Mouse (Mus musculus): ENCODE data around the gene Zranb1.

Zranb1 gene

GRCm38 (mm10) chr7:132903796-132904195, 27.1 kb upstream of the Zranb1 start:
- in situ Hi-C loops (cut with MboI; ENCODE audit: unreplicated experiment in 2 of 2) = loop anchor here (10.0 to 25.0 kb wide), 3 partner anchors 429 to 1016 kb away; no protein-coding TSS in a partner anchor

DNA sequence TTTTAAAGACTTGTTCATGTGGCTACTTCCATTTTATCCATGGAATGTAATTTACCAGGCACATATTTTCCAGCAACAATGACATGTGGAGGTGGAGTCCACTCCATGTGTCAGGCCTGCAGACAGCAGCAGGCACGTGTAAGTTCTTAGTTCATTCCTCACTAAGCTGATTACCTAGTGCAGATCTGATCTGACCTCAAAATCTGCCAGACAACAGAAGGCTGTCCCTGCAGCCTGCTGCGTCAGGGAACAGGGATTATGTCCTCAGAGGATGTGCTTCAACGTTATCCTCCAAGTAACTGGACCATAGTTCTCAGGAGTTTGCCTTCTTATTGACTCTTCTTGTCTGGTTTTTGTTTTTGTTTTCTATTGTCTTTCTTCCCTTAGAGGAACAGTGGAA, 9.0 kb upstream of the Zranb1 start:
- in situ Hi-C loops (cut with MboI; ENCODE audit: unreplicated experiment in 2 of 2) = loop anchor here in 1 of 2 experiments (25.0 kb wide), 1 partner anchor 1035 kb away; no protein-coding TSS in a partner anchor

DNA sequence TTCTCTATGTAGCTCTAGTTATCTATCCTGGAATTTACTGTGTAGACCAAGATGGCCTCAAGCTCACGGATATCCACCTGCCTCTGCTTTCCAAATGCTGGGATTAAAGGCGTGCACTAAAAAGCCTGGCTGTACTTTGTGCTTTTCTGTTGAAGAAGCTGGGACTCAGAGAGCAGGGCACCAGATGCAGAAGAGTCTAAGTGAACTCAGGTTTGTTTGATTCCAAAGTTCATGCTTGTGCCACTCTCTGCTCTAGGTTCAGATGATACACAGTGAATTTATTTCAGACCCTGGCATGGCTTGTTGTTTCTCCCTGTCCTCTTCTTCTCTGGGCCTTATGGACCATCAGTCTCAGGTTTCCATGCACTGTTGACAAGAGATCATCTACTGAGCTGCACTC, 5.7 kb upstream of the Zranb1 start:
- in situ Hi-C loops (cut with MboI; ENCODE audit: unreplicated experiment in 2 of 2) = no loop called here

DNA sequence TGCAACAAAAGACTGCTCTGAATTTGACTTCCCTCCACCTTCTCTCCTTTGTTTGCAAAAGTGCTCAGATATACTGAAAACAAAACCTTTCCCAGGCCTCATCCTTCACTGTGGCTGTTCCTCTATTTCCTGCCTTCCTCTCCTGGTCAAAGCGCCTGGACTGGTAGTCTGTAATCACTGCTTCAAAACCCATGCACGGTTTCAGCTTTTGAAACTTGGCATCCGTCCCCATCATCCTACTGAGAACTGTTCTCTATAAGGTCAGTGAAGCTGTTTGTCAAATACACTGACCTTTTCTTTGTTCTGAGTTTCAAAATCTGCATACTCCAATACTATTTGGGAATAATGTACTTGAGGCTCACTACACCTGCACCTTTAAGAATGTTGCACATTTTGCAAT, 3.7 kb upstream of the Zranb1 start:
- in situ Hi-C loops (cut with MboI; ENCODE audit: unreplicated experiment in 2 of 2) = no loop called here

GRCm38 (mm10) chr7:132930055-132930454, 887 bp upstream of the Zranb1 start:
- in situ Hi-C loops (cut with MboI; ENCODE audit: unreplicated experiment in 2 of 2) = loop anchor here (5.0 to 10.0 kb wide), 3 partner anchors 37 to 67 kb away; no protein-coding TSS in a partner anchor

DNA sequence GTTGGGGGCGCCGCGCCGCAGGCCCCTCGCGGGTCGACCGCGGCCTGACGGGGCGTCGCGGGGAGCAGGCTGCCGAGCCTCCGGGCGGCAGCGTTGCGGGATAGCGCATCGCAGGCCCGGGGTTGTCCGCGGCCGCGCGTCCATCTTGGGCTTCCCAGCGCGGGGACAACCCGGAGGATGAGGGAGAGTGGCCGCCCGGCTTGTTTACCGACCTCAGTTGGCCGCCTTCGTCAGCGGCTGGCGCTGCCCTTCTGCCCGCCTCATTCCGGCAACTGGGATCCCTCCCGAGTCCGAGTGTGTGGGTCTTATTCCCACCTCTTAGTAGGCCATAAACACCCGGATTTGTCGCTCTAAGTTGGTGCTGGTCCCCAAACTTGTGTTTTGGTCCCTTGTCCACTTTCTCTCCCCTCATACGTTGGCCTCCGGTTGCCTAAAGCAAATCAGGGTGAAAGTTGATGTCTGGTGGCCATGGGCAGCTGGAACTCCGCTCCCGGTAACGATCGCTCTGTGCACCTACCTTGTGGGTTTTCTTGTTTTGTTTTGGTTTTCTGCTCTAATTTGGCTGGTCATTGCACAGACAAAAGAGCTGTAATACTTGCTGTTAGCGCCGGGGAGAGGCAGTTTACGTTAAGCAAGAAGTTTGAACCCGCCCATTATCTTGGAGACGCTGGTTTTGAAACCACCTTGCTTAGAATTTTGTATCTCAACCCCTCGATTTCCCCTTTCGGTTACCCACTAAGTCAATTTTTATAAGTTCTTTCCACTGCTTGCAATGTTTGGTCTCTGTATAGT, 814 bp downstream of the Zranb1 start:
- in situ Hi-C loops (cut with MboI; ENCODE audit: unreplicated experiment in 2 of 2) = loop anchor here (5.0 to 10.0 kb wide), 3 partner anchors 36 to 66 kb away; no protein-coding TSS in a partner anchor

DNA sequence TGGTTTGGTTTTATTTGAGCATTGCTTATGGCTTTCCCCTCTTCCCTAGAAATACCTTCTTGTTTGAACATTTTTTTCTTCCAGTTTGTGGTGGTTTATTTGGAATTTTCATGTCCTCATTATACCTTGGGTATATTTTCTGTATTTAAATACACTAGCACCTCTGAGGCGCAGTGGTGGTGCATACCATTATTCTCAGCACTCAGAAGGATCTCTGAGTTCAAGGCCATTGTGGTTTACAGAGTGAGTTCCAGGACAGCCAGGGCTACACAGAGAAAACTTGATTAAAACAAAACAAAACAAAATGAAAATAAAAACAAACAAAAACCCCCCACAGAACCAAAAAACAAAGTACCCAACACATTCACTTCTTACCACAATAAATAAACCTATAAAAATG, 2.4 kb downstream of the Zranb1 start:
- in situ Hi-C loops (cut with MboI; ENCODE audit: unreplicated experiment in 2 of 2) = loop anchor here (5.0 to 10.0 kb wide), 3 partner anchors 34 to 64 kb away; no protein-coding TSS in a partner anchor

DNA sequence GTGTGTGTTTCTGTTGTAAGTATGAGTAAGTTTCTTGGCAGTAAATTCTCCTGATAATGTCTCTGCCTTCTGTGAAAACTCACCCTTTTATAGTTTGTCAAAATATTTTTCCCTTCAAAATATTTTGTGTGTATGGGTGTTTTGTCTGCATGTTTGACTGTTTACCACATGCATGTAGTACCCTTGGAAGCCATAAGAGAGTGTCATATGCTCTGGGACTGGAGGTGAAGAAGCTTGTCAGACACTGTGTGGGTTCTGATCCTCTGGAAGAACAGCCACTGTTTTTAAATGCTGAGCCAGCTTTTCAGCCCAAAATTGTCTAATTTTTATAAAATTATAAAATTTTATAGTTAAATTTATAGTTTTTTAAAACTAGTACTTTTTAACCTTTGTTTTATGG, 3.8 kb downstream of the Zranb1 start:
- in situ Hi-C loops (cut with MboI; ENCODE audit: unreplicated experiment in 2 of 2) = loop anchor here (5.0 to 10.0 kb wide), 3 partner anchors 33 to 63 kb away; no protein-coding TSS in a partner anchor

GRCm38 (mm10) chr7:132939118-132939517, 8.2 kb downstream of the Zranb1 start:
- in situ Hi-C loops (cut with MboI; ENCODE audit: unreplicated experiment in 2 of 2) = loop anchor here in 1 of 2 experiments (10.0 kb wide), 1 partner anchor 56 kb away; no protein-coding TSS in a partner anchor

DNA sequence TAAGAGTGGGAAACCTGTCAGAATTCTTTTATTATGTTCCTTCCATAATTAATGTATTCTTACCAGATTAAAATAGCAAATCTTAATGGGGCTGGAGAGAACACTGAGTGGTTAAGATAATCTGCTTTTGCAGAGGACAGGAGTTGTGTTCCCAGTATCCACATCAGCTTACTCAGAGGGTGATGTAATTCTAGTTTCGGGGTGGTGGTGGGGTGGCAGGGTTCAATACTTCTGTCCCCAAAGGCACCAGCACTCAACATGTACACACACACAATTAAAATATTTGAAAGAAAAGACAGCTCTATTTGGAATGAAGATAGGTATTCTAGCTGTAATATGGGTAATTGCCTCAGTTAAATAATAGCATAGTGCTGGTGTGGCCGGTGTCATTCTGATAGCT, 9.6 kb downstream of the Zranb1 start:
- in situ Hi-C loops (cut with MboI; ENCODE audit: unreplicated experiment in 2 of 2) = no loop called here

DNA sequence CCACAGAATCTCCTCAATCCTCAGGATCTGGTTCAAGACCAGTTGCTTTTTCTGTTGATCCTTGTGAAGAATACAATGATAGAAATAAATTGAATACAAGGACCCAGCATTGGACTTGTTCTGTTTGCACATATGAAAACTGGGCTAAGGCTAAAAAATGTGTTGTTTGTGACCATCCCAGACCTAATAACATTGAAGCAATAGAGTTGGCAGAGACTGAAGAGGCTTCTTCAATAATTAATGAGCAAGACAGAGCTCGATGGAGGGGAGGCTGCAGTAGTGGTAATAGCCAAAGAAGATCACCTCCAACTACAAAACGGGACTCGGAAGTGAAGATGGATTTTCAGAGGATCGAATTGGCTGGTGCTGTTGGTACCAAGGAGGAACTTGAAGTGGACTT, 19.0 kb downstream of the Zranb1 start:
- in situ Hi-C loops (cut with MboI; ENCODE audit: unreplicated experiment in 2 of 2) = no loop called here

DNA sequence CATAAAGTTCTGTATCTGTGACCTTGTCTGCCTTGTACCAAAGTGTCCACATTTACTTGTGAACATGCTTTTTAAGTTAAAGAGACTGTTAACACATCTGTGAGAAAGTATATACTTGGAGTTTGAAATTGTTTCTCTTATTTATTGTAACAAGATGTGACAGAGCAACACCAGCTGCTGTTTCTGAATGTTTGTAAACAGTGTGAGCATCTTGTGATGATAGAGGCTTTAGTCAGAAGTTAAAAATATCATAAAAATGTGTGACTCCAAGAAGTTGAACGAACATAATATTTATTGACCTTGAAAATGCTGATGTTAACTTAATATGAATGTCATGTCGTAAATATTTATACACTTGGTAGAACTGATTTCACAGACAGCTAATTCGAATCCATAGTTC, 19.7 kb downstream of the Zranb1 start:
- in situ Hi-C loops (cut with MboI; ENCODE audit: unreplicated experiment in 2 of 2) = no loop called here

GRCm38 (mm10) chr7:132964395-132964794, 33.5 kb downstream of the Zranb1 start:
- in situ Hi-C loops (cut with MboI; ENCODE audit: unreplicated experiment in 2 of 2) = no loop called here

GRCm38 (mm10) chr7:132965707-132966106, 34.8 kb downstream of the Zranb1 start:
- in situ Hi-C loops (cut with MboI; ENCODE audit: unreplicated experiment in 2 of 2) = loop anchor here in 1 of 2 experiments (5.0 kb wide), 1 partner anchor 33 kb away; the partner anchor contains the start of gene Zranb1

GRCm38 (mm10) chr7:132972079-132972478, 41.1 kb downstream of the Zranb1 start:
- in situ Hi-C loops (cut with MboI; ENCODE audit: unreplicated experiment in 2 of 2) = no loop called here

DNA sequence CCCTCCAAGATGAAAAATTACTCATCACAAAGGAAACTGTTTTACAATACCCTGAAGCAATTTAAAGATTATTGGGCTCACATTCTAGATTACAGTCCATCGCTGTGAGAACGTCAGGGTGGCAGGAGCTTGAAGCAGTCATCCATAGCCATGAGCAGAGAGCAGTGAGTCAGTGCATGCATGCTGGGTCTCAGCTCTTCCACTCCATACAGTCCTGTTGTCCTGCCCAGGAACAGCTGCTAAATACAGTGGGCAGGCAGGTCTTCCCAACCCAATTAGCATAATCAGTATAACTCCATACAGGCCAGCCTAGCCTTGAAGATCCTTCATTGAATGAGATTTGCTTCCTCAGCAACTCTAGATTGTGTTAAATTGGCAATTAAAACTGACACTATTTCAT, 45.1 kb downstream of the Zranb1 start:
- in situ Hi-C loops (cut with MboI; ENCODE audit: unreplicated experiment in 2 of 2) = loop anchor here (5.0 to 25.0 kb wide), 2 partner anchors 89 to 214 kb away; no protein-coding TSS in a partner anchor

DNA sequence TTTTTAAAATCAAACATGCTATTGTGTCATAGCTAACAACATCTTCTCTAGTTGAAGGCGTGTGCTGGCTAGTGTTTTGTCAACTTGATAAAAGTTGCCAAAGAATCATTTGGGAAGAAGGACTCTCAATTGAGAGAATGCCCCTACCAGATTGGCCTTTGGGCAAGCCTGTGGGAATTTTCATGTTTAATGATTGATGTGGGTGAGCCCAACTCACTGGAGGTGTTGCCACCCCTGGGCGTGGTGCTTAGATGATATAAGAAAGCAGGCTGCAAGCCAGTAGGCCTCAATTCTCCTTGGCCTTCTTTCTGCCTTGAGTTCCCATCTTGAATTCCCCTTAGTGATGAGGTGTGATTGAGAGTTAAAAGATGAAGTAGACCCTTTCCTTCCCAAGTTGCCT, 47.0 kb downstream of the Zranb1 start:
- in situ Hi-C loops (cut with MboI; ENCODE audit: unreplicated experiment in 2 of 2) = loop anchor here (5.0 to 25.0 kb wide), 2 partner anchors 91 to 216 kb away; no protein-coding TSS in a partner anchor

DNA sequence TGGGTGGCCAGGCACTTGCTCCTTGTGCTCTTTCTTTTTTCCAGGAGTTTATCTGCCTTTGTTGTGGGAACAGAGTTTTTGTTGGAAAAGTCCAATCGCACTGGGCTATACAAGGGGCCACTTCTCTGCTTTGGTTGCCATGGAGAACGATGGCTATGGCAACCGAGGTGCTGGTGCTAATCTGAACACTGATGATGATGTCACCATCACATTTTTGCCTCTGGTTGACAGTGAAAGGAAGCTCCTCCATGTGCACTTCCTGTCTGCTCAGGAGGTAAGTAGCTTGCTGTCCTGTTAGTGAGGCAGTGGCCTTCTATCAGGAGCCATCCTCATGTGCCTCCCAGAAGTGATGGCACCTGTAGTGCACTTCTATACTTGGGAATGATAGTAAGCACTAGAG, 51.7 kb downstream of the Zranb1 start:
- in situ Hi-C loops (cut with MboI; ENCODE audit: unreplicated experiment in 2 of 2) = loop anchor here in 1 of 2 experiments (25.0 kb wide), 1 partner anchor 220 kb away; no protein-coding TSS in a partner anchor

GRCm38 (mm10) chr7:132989839-132990238, 58.9 kb downstream of the Zranb1 start:
- in situ Hi-C loops (cut with MboI; ENCODE audit: unreplicated experiment in 2 of 2) = loop anchor here (5.0 to 25.0 kb wide), 4 partner anchors 55 to 433 kb away; partner anchors contain the start of gene Zranb1 (in 1 of the 2)

DNA sequence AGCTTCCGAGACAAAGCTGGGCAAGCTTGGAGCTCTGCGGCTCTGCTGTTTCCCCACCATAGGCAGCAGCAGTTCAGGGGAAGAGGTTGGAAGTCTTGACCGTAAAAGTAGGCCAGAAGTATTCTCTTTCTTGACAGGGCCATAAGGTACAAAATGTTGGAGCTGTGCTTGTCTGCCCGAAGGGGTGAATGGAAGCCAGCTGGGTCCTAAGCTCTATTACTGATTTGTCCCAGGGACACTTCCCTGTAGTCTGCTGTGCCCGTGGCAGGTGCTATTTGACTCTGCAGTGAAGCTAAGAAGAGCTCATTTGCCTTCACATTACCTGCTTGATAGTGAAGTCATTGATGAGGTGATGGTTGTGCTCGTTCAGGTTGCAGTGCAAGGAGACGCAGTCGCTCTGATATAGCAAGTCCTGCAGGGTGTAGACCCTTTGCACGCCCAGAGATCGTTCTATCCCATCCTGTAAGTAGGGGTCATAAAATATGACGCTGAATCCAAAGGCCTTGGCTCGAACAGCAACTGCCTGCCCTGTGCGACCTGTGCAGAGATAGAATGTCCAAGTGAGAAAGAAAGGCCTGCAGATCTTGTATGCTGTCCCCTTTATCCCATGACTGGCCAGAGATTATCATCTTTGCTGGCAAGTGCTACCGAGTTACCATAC, 60.4 kb downstream of the Zranb1 start:
- in situ Hi-C loops (cut with MboI; ENCODE audit: unreplicated experiment in 2 of 2) = loop anchor here (5.0 to 25.0 kb wide), 4 partner anchors 57 to 434 kb away; partner anchors contain the start of gene Zranb1 (in 1 of the 2)
